Mouse (Mus musculus) stomach, postnatal 0 days (tissue): ENCODE data around the gene Rbm48. TPM values are rescaled to one million over a fixed set of nuclear protein-coding genes. Genes with fewer than 3 reads are reported as not detected.
A peak's percentile ranks its signal among the peaks of the same experiment; 100 is the strongest.

Experiments
- ATAC-seq: fragments of 200-750 bp; cut with Nextera tagmentation; 2 replicates; pipeline ENCODE4 v1.8.0; 2017; ENCODE audit not compliant: low FRiP score, low TSS enrichment
- DNase-seq: peaks from one replicate; pipeline ENCODE4 v3.0.0-alpha.2; 2016; ENCODE audit warnings: low spot score
- H3K27ac ChIP-seq: fragments of 300-500 bp; sonication (generic); replicated peaks from 2 replicates; pipeline ENCODE4 v1.5.1; 2014; ENCODE audit warnings: mild to moderate bottlenecking, control low read depth
- H3K27me3 ChIP-seq: fragments of 300-500 bp; sonication (generic); 2 replicates; pipeline ENCODE4 v1.6.1; 2014; ENCODE audit warnings: low read length; ENCODE audit not compliant: control insufficient read depth, insufficient read depth
- H3K36me3 ChIP-seq: fragments of 300-500 bp; sonication (generic); 2 replicates; pipeline ENCODE4 v1.6.1; 2014; ENCODE audit warnings: low read length, mixed read lengths; ENCODE audit not compliant: control insufficient read depth, insufficient read depth
- H3K4me1 ChIP-seq: fragments of 300-500 bp; sonication (generic); replicated peaks from 2 replicates; pipeline ENCODE4 v1.6.1; 2014; ENCODE audit warnings: antibody characterized with exemption; ENCODE audit not compliant: control insufficient read depth, insufficient read depth
- H3K4me2 ChIP-seq: fragments of 300-500 bp; sonication (generic); replicated peaks from 2 replicates; pipeline ENCODE4 v1.6.1; 2014; ENCODE audit warnings: low read depth, mild to moderate bottlenecking, control low read depth, moderate library complexity
- H3K4me3 ChIP-seq: fragments of 300-500 bp; sonication (generic); 2 replicates; pipeline ENCODE4 v1.5.1; 2014; ENCODE audit warnings: low read depth, low read length, control low read depth
- H3K9ac ChIP-seq: fragments of 300-500 bp; sonication (generic); 2 replicates; pipeline ENCODE4 v1.6.1; 2014; ENCODE audit warnings: mild to moderate bottlenecking, low read length, control low read depth, mixed read lengths
- H3K9me3 ChIP-seq: fragments of 300-500 bp; sonication (generic); 2 replicates; pipeline ENCODE4 v1.6.1; 2016; ENCODE audit warnings: low read length; ENCODE audit not compliant: control insufficient read depth
- CTCF ChIP-seq: IDR thresholded peaks from 2 replicates; pipeline ENCODE4 v1.5.1; 2016; ENCODE audit warnings: antibody characterized with exemption, low read depth, mild to moderate bottlenecking, moderate library complexity
- EP300 ChIP-seq: optimal IDR thresholded peaks from 2 replicates; pipeline ENCODE3; 2016; ENCODE audit warnings: antibody characterized with exemption
- WGBS: fragments of 180-500 bp; shearing (Covaris S2); extraction: QIAGEN DNeasy Blood & Tissue Kit; methylation state at CpG from one replicate; pipeline ENCODE4 v1.1.7; 2014; 5-methylcytosine and 5-hydroxymethylcytosine counted together
- polyA plus RNA-seq: library from polyadenylated mRNA; unstranded; fragments of >200 nt; fragmentation: Nextera tagmentation; extraction: Ambion mirVana; gene quantifications from 2 replicates; pipeline ENCODE4 v1.2.1, GENCODE M21; 2015

The Rbm48 gene
- polyA plus RNA-seq, 1 experiment from 2014 or later, result 7.0 TPM

DNA sequence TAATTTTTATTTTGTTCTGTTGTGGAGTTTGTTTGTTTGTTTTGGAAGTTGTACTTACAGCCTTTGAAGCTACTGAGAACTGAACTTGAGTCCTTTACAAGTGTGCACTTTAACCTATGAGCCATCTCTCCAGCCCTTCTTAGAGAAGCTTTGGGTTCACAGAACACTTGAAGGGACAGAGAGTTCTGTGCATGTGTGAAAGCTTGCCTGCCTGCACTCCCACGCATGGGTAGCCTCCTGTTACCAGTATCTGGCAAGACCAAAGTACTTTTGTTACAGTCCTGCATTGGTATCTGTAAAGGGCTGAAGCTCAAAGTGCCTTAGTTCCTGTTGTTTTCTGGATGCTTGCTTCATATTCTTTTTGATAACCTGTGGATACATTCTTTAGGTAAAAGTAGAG lies 50.2 kb downstream of the Rbm48 start:
- Histone ChIP-seq H3K9me3 (no peaks in the 10 kb centered on the region), H3K36me3 (no peaks in the 10 kb centered on the region), H3K4me2 (no peak overlapping the region), H3K27me3 (no peaks in the 10 kb centered on the region), H3K4me1 (no peaks in the 10 kb centered on the region), H3K27ac (no peak overlapping the region), H3K4me3 (no peak overlapping the region), H3K9ac (no peak overlapping the region)
- DNase-seq (no peak), ATAC-seq (no peak)
- TF ChIP-seq EP300, result no peak
- WGBS, result 84% methylated on average over 1 of the region's 1 CpGs

DNA sequence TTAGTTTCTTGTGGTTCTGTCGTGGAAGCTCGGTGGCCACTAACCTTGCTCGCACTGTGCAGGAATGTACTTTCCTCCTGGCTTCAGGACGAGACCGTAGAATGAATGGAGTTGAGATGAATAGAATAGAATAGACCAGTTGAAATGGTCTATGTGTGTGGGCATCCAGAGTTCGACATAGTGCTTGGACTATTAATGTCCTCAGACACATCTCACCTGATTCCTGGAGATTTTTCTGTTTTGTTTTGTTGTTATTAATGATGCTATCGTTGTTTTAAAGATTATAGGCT lies 52.0 kb downstream of the Rbm48 start:
- ATAC-seq, result no peak; the same call in 1 of the 2 replicates
- Histone ChIP-seq H3K9ac (peak overlapping the region; percentile 96), H3K36me3 (no peaks in the 10 kb centered on the region), H3K4me2 (peak overlapping the region; percentile 82), H3K27ac (no peak overlapping the region), H3K27me3 (no peaks in the 10 kb centered on the region; the same call in 1 of the 2 replicates), H3K9me3 (no peaks in the 10 kb centered on the region), H3K4me1 (no peaks in the 10 kb centered on the region), H3K4me3 (peak overlapping the region; percentile 94)
- no peak for DNase-seq
- 11% methylated on average over 7 of the region's 7 CpGs for whole genome bisulfite sequencing
- TF ChIP-seq EP300 (no peak), CTCF (no peak)

- TF ChIP-seq EP300 (no peak), CTCF (peak; percentile 94)
- peak within 1 kb of the TSS; percentile 96 for H3K9ac ChIP-seq
- under 1% methylated on average over 58 of the region's 80 CpGs for WGBS
- H3K4me2 ChIP-seq, result peak within 1 kb of the TSS; percentile 82
- H3K36me3 ChIP-seq, result no peaks in the 10 kb centered on the region
- peak within 1 kb of the TSS; percentile 89 for H3K27ac ChIP-seq
- ATAC-seq (peak; percentile 97), DNase-seq (peak; percentile 96)
- H3K9me3 ChIP-seq, result no peaks in the 10 kb centered on the region
- H3K27me3 ChIP-seq, result no peaks in the 10 kb centered on the region; the same call in 1 of the 2 replicates
- H3K4me3 ChIP-seq, result peak within 1 kb of the TSS; percentile 94
- H3K4me1 ChIP-seq, result no peaks in the 10 kb centered on the region
Measured at GRCm38 (mm10) chr5:3543629-3544479, 52.5 kb downstream of the Rbm48 start, which contains the start of gene Fam133b. Gene Fam133b (plus strand): TSS chr5:3543833.

- Histone ChIP-seq H3K36me3 (no peaks in the 10 kb centered on the region), H3K27me3 (no peaks in the 10 kb centered on the region; the same call in 1 of the 2 replicates), H3K9me3 (no peaks in the 10 kb centered on the region), H3K9ac (no peak overlapping the region), H3K4me2 (no peak overlapping the region), H3K4me3 (no peak overlapping the region), H3K4me1 (no peaks in the 10 kb centered on the region), H3K27ac (no peak overlapping the region)
- no peak for TF ChIP-seq CTCF
- no peak for TF ChIP-seq EP300
- DNase-seq (no peak), ATAC-seq (no peak)
- WGBS, result 72% methylated on average over 6 of the region's 6 CpGs
Measured at GRCm38 (mm10) chr5:3541871-3542270, 54.5 kb downstream of the Rbm48 start.

GRCm38 (mm10) chr5:3538505-3539472 lies 57.6 kb downstream of the Rbm48 start:
- 40% methylated on average over 11 of the region's 11 CpGs for WGBS
- no peaks in the 10 kb centered on the region for H3K9me3 ChIP-seq
- TF ChIP-seq EP300 (no peak), CTCF (no peak)
- no peak overlapping the region for H3K4me2 ChIP-seq
- no peak overlapping the region for H3K9ac ChIP-seq
- H3K27ac ChIP-seq, result no peak overlapping the region
- no peaks in the 10 kb centered on the region for H3K36me3 ChIP-seq
- H3K4me3 ChIP-seq, result no peak overlapping the region
- H3K4me1 ChIP-seq, result no peaks in the 10 kb centered on the region
- DNase-seq (no peak), ATAC-seq (no peak)
- H3K27me3 ChIP-seq, result no peaks in the 10 kb centered on the region; the same call in 1 of the 2 replicates
